Mouse (Mus musculus) lung, adult 10 weeks (tissue): Measurements from ENCODE around the gene Olfr980. TPM values are rescaled to one million over a fixed set of nuclear protein-coding genes. Genes with fewer than 3 reads are reported as not detected.

Source experiments
- polyA plus RNA-seq: library from polyadenylated mRNA; stranded (reverse); fragments of 350-450 nt; fragmentation: Illumina TruSeq; extraction: RNeasy Lipid Tissue Mini Kit (QIAGEN cat#74804); gene quantifications from one replicate; pipeline ENCODE4 v1.2.3, GENCODE M21; 2014; ENCODE audit warnings: low read depth, low replicate concordance; ENCODE audit not compliant: insufficient read depth

The Olfr980 gene
- not detected for polyA plus RNA-seq

DNA sequence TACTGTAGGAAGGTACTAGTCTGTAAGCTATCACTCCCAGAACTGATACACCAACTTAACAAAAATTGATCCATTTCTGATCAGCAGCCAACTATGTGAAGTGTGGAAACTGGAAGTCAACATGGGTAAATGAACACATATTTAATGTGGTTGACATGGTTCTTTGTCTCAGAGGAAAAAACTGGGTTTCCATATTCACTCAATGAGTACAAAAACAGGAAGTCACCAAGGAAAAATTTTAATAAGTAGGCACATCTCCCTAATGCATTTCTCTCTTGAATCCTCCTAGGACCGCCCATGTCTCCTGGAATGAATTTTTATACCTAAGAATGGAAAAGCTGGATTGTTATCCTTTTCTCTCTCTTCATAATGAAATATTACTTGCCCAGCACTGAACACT is at the start of gene Olfr980:
Gene Olfr980 (minus strand): TSS at position 101 of the 400 bp plus-strand sequence.

DNA sequence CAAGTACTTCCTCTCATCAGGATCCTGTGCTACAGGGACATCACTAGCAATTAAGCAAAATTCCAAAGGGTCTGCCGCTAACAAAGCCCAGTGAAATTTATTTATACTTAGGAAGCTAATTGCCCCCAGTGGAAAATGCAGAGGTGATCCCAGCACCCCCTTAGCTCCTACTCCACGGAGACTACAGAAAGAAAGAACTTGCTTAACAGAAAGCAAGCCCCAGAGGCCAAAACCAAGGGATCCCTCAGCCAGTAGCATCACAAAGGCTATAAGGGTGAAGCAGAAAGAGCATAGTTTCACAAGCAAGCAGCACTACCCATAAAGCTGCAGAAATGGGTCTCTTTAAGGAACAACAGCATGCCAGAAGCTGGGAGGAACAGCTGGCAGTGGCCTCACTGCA is 11.8 kb upstream of the Olfr980 start, which contains the start of gene Olfr981:
Gene Olfr981 (plus strand): TSS at position 301 of the 400 bp plus-strand sequence.

DNA sequence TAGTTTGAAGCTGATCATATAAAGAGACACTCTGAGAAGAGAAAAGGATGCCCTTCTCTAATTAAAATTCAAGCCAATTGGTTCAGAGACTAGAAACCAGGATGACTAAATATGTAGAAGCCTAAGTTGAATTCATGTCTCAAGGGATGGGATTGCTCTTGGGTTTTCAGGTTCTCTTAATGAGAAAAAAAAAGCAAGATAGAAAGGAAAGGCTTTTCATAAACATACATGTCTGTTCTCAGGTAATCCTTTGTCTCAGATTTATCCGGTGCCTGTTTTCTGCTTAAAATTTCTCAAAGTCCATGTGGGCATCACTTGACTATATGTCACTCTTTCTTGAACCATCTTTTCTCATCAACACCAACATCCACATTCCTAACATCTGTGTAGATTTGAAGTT is 6.0 kb downstream of the Olfr980 start, which contains the start of gene Olfr979:
Gene Olfr979 (minus strand): TSS at position 101 of the 400 bp plus-strand sequence.

DNA sequence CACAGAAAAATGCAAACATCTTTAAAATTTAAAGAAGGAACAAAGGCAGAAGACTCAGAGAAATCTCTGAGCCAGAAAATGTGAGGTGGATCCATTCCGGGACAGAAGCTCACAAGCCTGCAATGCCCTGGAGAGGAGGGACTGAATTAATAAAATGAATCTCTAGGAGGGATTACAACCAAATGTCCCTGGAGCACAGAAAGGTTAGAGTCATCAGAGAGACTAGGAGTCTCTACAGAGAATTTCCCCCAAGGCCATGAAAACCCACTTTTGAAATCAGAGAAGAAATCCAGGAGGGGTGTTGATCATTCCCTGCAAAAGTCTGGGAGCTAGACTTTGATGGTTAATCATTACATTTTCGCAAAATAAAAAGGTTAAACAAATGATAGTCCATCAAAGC is 17.6 kb downstream of the Olfr980 start, which contains the start of gene Olfr978:
Gene Olfr978 (plus strand): TSS at position 301 of the 400 bp plus-strand sequence.

DNA sequence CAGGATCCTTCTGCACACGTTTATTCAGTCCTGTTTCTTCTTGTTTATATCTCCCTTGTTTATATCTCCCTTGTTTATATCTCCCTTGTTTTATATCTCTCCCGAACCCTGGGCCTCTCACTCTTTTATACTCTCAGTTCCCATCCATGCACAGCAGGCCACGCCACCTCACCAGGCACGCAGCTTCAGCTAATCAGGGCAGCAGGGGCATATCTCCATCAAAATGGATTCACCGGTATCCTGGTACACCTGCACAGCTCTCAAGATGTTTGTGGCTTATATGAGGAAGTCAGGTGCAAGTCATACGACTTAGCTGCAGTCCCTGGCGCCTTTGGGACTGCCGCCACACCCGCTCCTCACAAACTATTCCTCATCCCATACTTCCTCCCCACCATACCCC is 48.3 kb downstream of the Olfr980 start, which contains the start of gene Olfr976:
Gene Olfr976 (minus strand): TSS at position 101 of the 400 bp plus-strand sequence.

Other genes starting within 250 kb of the Olfr980 start
- gene Olfr968, start 226.3 kb downstream of the Olfr980 start, polyA plus RNA-seq, result not detected
- gene Olfr969, start 218.6 kb downstream of the Olfr980 start, polyA plus RNA-seq, result not detected
- not detected for gene Olfr970, start 200.7 kb downstream of the Olfr980 start, polyA plus RNA-seq
- gene Olfr971, start 172.7 kb downstream of the Olfr980 start, polyA plus RNA-seq, result not detected
- gene Olfr972, start 143.2 kb downstream of the Olfr980 start, polyA plus RNA-seq, result not detected
- not detected for gene Olfr229, start 102.2 kb downstream of the Olfr980 start, polyA plus RNA-seq
- gene Olfr974, start 72.1 kb downstream of the Olfr980 start, polyA plus RNA-seq, result not detected
- not detected for gene Olfr975, start 57.5 kb downstream of the Olfr980 start, polyA plus RNA-seq
- not detected for gene Olfr976, start 48.4 kb downstream of the Olfr980 start, polyA plus RNA-seq
- gene Olfr978, start 17.5 kb downstream of the Olfr980 start, polyA plus RNA-seq, result not detected
- gene Olfr979, start 6.1 kb downstream of the Olfr980 start, polyA plus RNA-seq, result not detected
- gene Olfr981, start 11.9 kb upstream of the Olfr980 start, polyA plus RNA-seq, result not detected
- gene Olfr982, start 64.2 kb upstream of the Olfr980 start, polyA plus RNA-seq, result not detected
- gene Olfr983, start 84.0 kb upstream of the Olfr980 start, polyA plus RNA-seq, result not detected
- not detected for gene Olfr984, start 104.6 kb upstream of the Olfr980 start, polyA plus RNA-seq
- not detected for gene Olfr985, start 120.6 kb upstream of the Olfr980 start, polyA plus RNA-seq
- gene Tmem225, start 138.5 kb upstream of the Olfr980 start, polyA plus RNA-seq, result not detected
- gene Olfr986, start 171.3 kb upstream of the Olfr980 start, polyA plus RNA-seq, result not detected
- 1.2 TPM for gene Zfp202, start 182.7 kb upstream of the Olfr980 start, polyA plus RNA-seq